Mouse (Mus musculus) Muller cell, postnatal 12 days (primary cell): Measurements from ENCODE around the gene L3mbtl3.
A peak's percentile ranks its signal among the peaks of the same experiment; 100 is the strongest.

ENCODE experiments used
- DNase-seq: peaks from one replicate; pipeline ENCODE4 v3.0.0-alpha.2; 2015; ENCODE audit errors: inconsistent ontology term

The L3mbtl3 gene

DNA sequence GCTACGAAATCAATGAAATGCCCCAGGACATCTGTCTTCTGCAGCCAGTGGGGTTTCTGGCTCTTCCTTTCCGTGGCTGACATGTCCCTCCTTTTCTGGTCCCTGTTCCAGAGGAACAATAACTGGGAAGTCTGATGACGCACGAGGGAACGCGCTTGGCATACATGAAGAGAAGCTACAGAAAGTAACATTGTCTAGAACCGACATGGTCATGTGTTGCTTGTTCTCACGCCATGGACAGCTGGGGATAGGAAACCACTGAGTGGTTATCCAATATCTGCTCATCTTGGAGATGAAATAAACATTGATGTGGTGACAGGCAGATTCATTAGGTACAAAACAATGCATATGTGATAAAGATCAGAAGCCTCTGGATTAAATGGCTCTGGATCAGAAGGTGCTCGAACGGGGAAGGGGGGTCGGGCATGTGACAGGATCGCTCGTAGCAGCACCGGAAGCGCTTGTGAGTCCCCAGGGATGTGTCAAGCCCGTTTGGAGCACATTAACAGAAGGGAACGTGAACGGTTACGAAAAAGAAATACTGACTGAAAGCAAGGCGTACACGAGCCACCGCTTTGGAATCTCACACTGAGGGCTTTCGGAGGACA, 37.8 kb downstream of the L3mbtl3 start:
- no peak for DNase-seq

DNA sequence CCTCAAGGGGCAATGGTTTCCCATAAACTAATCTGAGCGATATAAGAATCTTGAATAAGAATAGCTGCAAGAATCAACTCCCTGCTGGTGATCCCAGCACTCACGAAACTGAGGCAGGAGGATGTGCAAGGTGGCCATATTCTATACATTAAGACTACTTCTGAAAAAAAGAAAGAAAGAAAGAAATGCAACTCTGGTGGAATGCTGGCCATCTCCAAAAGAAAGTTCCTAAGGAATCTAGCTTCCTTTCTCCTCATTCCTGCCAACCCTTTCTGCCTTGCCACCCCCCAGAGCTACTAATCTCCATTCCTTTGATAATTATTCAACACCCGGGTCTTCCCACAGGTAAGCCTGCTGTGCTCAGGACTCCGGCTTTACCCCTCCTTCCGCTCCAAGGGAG, 41.8 kb downstream of the L3mbtl3 start:
- no peak for DNase-seq

DNA sequence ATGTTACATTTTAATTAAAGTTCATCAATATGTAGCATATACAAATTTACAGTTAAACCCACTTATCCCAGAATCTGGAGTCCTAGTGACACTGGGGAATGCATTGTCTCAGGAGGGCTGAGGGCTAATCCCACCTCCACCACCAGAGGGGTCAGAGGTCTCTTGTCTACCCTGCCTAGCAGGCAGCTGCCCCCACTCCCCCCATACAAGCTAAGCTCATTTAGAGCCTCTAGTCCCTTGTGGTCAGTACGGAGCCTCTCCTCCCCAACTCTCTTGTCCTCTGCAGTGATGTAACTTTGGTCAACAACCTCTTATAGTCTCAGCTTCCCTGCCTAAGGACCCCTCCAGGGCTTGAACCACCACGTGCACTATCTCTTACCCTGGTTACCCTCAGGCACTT, 43.0 kb downstream of the L3mbtl3 start:
- DNase-seq: no peak

DNA sequence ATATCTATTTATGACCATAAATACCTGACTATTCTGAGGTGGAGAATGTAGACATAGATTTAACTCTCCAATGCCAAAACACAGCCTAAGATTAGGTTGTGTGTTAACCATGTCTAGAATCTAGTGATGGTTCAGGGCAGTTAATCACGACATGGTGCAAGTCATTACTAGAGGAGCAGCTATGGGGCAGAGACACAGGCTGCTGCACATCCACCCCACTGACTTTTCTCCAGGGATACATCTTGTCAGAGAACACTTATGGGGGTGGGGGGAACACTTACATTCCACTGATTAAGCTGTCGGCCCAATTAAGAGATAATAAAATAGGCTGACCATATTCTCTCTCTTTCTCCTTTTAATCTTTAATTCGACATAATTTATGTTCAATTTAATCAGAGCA, 46.9 kb downstream of the L3mbtl3 start:
- no peak for DNase-seq

DNA sequence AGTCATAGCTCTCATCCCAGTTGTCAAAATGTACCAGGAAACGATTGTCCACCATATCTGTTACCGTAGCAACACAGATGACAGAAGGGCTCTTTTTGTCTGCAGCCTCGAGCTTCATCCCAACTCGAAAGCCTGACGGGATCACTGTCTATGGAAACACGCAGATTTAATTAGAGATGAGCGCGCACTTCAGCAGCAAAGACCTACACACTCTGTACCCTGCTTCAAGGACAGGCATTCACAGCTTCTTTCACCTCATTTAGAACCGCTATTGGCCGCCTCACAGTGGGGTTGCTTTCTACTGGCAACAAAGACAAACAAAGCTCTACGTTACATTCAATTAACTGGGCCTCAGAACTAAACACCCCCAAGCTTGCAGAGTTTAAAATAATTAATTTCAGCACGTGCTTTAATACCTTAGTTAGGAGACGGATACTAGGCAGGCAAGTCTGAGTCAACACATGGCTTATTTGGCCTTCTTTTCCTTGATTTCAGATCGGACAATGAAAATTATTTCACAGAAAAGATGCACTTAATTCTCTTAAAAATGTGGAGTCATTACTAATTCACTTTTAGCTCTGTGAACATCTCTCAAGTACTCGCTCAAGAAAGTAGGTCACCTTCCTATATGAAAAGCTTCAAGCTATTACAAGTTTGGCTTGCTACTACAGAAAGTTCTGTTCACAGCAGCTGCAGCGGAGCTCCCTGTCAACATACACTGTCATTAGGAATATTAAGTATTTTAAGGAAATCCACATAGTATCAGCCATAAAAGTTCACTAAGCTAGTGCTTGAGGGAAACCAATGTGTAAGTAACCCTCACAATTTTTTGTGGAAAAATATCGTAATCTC, 47.9 kb downstream of the L3mbtl3 start:
- DNase-seq: peak; percentile 36

DNA sequence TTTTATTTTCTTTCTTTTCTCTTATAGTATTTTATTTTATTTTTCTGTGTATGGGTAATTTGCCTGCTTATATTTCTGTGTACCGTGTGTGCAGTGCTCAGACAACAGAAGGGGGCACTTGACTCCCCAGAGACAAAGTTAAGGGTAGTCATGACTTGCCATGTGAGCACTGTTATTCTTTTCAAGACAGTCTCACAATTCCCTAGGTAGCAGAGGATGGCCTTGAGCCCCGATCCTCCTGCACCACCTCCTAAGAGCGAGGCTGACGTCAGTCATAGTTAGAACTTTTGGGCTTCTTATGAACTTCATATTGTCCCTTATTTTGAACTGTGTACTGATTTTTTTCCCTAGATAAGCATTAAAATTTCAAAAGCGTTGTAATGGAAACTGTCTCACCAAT, 48.5 kb downstream of the L3mbtl3 start:
- no peak for DNase-seq

DNA sequence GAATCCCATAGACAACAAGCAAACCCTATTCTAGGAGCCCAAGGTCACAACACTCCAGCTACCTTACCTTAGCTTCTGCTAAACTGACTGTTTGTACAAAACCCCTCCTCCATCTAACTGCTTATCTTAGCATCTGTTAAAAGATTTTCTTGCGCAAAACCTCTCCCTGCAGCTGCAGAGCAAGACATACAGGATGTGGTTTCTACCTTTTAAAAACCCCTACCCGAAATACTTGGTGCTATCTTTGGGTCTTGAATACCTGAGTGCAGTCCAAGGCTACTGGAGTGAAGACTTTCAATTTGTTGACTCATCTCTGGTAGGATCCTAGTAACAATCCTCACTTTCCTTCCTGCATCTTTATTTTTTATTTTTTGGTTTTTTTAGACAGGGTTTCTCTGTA, 50.5 kb downstream of the L3mbtl3 start:
- DNase-seq: no peak

DNA sequence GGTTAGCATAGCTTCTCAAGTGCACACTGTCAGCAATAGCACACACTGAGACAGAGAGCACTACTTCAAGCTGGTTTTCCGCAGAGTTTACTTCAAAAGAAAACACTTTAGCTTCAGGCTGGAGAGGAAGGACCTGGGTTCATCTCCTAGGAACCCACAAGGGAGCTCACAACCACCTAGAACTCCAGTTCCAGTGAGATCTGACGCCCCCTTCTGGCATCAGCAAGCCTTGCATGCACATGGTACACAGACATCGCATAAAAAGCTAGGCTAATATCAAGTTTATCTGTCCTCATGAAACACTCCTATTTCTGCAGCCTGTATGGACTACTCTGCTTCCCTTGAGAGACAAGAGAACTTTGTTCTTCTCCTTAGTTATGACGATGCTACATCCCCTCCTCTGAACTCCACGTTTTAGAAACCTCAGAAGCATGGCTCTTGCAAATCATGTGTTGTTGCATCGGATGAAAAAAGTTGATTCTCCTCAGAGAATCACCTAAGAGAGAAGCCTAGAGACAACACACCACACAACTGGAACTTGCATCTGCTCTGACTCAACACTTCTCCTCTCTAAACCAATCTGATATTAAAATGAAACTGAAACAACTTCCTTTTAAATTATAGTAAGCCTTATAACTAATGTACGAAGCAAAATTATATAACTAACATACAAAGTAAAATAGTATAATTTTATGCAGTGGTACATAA, 53.3 kb downstream of the L3mbtl3 start:
- DNase-seq: no peak

DNA sequence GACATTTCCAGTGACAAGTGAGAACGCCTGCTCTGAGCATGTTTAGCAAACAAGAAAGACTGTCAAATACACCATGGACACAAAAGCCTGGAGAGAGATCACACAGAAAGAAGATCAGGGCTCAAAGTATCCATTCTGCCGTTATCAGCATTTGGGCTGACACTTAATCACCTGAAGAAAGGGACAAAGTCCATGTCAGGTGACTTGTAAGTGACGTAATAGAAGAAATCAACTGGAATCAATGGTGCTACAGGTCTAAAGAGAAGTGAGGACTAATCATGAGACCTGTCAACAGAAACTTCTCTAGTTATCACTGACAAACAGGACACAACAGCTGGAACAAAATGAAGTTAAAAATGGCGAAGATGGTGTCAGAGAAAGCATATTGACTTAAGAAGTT, 55.1 kb downstream of the L3mbtl3 start:
- DNase-seq: no peak

DNA sequence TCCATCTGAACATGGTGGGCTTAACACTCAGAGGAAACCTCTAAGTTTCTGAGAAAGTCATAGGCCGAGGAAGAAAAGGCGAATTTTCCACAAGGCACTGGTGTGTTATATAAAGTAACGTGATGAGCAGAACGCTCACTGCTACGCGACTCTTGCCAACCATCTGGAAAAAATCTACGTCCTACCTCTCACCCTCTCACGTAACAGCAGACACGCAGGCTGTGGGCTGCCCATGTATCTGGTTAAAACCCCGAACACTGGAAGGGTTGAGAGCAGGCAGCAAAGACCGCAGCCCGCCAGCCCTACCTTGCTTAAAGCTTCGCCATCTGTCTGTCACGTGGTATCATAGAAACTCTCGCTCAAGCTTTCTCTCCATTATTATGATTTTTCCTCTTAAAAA, 61.4 kb downstream of the L3mbtl3 start:
- no peak for DNase-seq

DNA sequence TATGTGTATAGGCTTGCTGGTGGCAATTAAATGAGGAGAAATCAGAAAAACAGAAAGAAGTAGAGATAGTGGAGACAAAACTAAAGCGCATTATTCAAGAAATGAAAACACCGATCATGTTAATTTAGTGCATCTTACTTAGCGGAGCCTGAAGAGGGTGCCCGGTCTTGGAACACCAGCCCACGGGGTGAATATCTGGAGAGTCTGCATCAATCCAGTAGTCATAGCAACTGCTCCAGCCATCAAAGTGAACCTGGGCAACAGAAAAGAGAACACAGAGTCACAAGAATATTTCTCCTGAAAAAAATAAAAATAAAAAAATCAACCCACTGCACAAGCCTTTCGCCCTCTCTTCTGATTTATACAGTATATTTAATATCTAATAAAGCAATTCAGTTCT, 72.3 kb downstream of the L3mbtl3 start:
- no peak for DNase-seq

DNA sequence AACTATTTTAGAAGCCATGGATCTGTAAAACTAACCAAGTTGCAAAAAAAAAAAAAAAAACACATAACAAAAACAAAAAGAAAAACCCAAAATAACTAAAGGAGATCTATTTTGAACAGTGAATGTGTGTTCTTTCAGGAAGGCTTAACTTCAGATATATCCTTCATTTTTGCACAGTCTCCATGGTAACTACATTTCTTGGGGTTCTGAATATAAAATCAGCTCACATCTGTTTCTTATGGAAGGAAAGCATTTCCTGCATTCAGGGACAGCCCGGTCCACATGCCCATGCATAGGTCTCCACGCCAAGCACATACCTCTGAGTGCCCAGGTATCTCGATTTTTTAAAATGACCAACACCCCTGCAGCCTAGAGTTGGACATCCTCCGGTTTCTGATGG, 73.4 kb downstream of the L3mbtl3 start:
- no peak for DNase-seq

DNA sequence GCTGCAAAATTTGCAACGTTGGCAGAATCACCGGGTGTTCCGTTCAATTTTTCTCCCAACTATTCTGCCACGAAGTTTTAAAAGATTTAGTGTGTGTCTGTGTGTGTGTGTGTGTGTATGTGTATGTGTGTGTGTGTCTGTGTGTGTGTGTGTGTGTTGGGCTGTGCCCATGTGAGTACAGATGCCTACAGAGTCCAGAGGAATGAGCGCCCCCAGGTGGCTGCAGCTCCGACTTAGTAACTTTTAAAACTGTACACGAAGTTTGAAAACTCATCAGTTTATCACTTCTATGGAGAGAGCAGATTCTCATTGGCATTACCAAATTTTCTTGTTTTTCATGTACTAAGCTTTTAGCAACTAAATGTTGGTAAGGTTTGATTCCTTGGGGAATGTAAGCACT, 78.1 kb downstream of the L3mbtl3 start:
- no peak for DNase-seq

DNA sequence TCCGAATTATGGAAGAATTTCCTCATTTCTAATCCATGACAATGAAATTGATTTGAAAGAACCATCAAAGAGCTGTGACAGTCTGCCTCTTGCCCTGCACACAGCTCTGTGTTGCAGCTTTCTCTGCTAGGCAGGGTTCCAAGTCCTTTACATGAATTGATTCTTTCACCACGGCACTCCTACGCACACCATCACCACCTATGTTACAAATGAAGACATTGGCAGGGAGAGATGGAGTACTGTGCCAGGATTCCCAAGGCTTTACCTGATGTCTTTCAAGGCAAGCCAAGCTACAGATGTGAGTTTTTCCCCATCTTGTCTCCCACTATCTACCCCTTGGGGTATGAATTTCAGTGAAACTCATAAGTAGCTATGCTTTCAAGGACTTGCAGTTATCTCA, 78.6 kb downstream of the L3mbtl3 start:
- DNase-seq: no peak

DNA sequence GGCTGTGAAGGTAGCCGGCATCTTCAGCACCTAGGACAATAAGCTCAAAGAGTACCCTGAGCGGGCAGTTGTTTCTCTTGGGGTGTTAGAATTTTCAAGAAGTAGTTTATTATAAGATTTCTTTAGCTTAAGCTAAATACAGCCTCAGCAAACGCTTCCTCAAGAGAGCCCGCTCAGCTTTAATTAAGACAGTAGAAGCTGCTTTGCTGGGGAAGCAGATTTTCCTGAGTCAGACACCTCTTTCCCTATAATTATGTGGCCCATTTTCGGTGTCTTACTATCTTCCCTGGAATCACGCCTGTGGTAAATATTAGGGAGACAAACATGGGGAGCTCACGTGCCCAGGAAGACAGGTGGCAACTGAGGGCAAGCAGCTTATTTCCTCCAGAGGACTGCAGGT, 88.6 kb downstream of the L3mbtl3 start:
- DNase-seq: no peak

DNA sequence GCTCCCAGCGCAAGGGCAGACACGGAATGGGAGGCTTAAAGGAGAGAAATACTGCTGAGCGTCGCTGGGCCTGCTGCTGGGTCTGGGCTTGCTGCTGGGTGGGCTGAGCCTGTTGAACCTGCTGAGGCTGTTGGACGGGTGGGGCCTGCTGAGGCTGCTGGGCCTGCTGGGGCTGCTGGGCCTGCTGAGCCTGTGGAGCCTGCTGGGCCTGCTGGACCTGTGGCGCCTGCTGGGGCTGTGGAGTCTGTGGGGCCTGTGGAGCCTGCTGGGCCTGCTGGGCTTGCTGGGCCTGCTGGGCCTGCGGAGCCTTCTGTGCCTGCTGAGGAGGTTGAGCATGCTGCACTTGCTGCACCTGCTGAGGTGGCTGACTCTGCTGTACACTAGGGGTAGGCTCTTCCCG, 95.8 kb downstream of the L3mbtl3 start:
- DNase-seq: no peak

DNA sequence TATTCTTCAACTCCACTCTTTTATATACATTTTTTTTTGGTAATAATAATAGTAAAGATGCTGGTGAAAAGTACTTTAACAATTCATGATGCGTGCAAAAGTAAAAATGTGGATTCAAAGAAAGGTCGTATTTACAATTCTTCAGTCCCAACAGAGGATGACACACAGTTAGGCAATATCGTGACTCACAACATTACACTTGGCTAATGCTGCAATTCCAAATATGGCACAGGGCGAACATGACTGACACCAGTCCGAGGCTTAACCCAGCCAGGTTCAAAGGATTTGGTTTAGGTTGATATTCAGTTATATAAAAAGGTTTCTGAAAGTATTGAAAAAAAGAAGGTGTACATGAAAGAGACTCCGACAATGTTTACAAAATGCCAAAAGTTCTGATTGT, 100.4 kb downstream of the L3mbtl3 start:
- DNase-seq: no peak

DNA sequence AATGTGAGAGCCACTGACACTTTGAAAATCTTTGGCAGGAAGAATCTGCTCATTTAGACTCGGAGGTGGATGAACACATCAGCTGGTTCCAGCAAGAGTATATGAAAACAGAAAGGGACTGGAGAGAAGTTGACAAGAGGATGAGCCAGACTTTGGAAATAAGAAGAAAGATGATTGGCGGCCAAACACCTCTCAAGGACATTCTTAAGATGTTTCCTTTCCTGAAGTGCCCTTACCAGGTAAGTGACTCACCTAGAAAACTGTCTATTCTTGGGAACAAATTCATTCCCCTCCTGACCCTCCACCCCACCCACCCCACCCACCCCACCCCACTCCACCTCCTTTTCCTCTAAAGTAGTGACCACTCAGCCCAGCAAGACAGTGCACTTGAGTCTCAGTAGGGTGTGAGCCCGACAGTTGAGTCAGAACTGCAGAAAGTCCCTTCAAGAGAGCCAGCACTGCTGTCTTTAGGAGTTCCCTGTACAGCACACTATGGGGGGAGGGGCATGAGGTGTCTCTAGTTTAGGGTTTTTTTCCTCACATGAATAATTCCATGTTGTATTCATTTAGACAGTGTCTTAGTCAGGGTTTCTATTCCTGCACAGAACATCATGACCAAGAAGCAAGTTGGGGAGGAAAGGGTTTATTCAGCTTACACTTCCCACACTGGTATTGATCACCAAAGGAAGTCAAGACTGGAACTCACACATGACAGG, 111.9 kb downstream of the L3mbtl3 start:
- DNase-seq: no peak

DNA sequence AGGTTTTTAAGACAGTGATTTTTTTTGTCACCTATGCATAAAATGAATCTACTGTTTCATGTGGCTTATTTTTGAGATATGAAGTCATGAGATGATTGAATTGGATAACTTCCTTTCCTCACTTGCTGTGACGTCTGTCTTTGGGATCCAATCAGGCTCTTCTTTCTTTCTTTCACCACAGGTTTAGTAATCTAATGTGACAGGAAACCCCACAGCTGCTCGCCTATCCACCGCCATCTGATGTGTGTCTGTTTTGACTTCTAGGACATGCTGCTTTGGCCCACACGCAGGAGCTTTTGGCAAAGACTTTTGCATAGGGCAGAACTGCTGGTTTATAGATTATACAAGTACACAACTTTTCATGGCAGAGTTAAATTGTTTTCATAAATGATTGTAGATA, 115.9 kb downstream of the L3mbtl3 start:
- DNase-seq: no peak

DNA sequence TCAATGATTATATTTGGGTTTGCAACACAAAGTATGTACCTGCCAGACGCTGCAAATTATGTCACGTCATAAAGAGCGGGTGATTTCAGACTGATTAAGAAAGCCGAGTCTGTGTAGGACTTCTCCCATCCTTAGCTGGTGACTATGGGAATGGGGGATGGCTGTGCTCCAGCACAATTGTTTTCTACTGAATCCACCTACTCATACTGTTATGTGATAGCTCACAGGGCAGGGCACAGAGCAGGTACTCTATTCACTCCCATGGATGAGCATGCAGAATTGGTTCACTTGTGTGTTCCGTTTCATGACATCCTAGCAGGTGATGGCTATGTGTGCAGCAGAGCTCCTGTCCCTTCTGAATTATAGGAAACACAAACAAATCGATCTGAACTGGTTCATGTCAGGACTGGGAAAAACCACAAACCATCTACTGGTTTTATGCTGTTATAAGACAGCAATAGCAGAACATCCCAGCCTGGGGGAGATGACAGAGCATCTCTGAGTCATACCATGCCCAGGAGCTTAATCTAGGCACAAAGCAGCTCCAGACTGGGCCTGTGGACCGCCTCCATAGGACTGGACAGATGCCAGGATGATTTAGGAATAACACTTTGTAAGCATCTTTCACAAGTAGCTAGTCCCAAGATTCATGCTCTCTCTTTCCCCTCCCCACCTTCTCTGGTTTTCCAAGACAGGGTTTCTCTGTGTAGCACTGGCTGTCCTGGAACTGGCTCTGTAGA, 126.2 kb downstream of the L3mbtl3 start:
- DNase-seq: peak; percentile 24

DNA sequence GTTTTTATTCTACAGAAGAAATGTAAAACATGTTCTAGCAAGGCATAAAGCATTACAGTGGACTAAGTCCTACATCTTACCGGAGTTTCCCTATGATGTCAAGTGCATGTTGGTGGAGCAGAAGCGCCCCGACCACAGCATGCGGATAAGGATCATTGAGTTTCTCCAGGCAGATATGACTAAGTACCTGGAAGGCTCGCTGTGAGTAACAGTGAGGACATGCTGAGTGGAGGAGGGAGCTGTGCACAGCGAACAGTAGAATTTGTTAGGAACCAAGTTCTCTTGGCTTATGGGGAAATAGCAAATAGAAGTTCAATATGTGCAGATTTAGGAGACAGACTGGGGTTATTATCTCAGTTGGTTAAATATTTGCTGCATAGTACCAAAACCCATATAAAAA, 131.3 kb downstream of the L3mbtl3 start:
- no peak for DNase-seq

DNA sequence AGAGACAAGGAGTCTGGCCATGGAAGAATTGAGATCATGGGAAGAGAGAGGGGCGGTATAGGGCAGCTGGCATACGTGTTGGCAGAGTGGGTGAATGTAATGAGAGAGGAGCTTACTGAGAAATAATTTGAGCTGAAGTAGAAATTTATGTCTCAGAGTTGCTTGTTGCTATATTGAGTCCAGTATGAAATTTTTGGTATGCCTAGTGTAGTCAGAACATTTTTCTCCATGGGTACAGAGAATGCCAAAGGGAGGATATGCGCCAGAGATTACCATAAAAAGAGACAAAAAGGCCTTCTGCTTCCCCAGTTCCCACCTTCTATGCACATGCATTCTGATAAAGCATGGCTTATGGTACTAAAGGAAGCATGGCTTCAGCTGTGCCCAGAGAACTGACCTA, 132.6 kb downstream of the L3mbtl3 start:
- no peak for DNase-seq
